Mouse (Mus musculus) C2C12 (cell line): ENCODE results near the gene Ckap2l.

Source experiments
- CEBPB ChIP-seq: IDR thresholded peaks from one replicate; pipeline ENCODE4 v1.6.1; 2011; ENCODE audit warnings: low read depth, mild to moderate bottlenecking, control low read depth, moderate library complexity
- CTCF ChIP-seq: IDR thresholded peaks from one replicate; pipeline ENCODE4 v1.5.1; 2011; ENCODE audit not compliant: control insufficient read depth, insufficient read depth, insufficient read length
- FOSL1 ChIP-seq: IDR thresholded peaks from one replicate; pipeline ENCODE4 v1.8.0; 2011; ENCODE audit warnings: mild to moderate bottlenecking, low read length; ENCODE audit not compliant: poor library complexity, insufficient read depth, severe bottlenecking
- MAX ChIP-seq: IDR thresholded peaks from one replicate; pipeline ENCODE4 v1.6.1; 2011; ENCODE audit warnings: mild to moderate bottlenecking, control low read depth
- MYOD1 ChIP-seq: IDR thresholded peaks from one replicate; pipeline ENCODE4 v1.6.1; 2011; ENCODE audit warnings: low read depth; ENCODE audit not compliant: control insufficient read depth, insufficient read length
- MYOG ChIP-seq: IDR thresholded peaks from one replicate; pipeline ENCODE4 v1.6.1; 2011; ENCODE audit not compliant: control insufficient read depth, insufficient read length; ENCODE audit errors: extremely low read depth
- USF1 ChIP-seq: IDR thresholded peaks from one replicate; pipeline ENCODE4 v1.6.1; 2011; ENCODE audit warnings: low read depth, mild to moderate bottlenecking, control low read depth, moderate library complexity

DNA sequence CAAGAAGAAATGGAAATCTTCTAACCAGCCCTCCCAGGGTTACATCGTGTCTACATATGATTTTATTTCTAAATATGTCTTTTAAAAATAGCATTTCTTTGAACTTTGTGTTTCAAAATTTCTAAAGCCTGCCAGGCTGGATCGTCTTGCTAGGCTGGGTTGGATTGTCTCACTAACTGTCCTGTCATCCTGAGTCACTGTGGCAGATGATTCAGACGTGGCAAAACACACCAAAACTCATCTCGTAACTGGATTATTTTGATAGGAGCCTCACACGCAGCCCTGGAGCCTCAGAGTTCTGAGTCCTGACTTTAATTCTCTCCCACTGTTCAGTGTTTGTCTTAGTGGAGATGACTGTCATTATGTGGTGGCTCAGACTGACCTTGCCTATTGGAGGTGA, 33.9 kb downstream of the Ckap2l start:
- TF ChIP-seq CTCF (no peak), MAX (no peak), MYOG (no peak), USF1 (no peak), FOSL1 (peak; percentile 92), MYOD1 (no peak), CEBPB (no peak)
